Mouse (Mus musculus) liver, embryonic 14.5 days (tissue): ENCODE results near the gene Ube2s.

ENCODE experiments used
- CTCF ChIP-seq: IDR thresholded peaks from 2 replicates; pipeline ENCODE4 v1.5.1; 2016; ENCODE audit warnings: antibody characterized with exemption, low read depth, control low read depth
- EP300 ChIP-seq: IDR thresholded peaks from 2 replicates; pipeline ENCODE4 v1.6.1; 2016; ENCODE audit warnings: antibody characterized with exemption, low read depth

GRCm38 (mm10) chr7:4751971-4752820 is 60.2 kb downstream of the Ube2s start:
- no peak for TF ChIP-seq EP300
- TF ChIP-seq CTCF = no peak
